Mouse (Mus musculus) inflammation-experienced regulatory T-cells, adult 6 months (primary cell): ENCODE data around the gene D630003M21Rik. TPM values are rescaled to one million over a fixed set of nuclear protein-coding genes. Genes with fewer than 3 reads are reported as not detected.

Experiments
- ATAC-seq: one replicate; pipeline ENCODE4 v1.8.0; 2017
- polyA plus RNA-seq, 3 experiments: library from polyadenylated mRNA; unstranded; fragments of 100-300 nt; shearing (Covaris generic); gene quantifications; one replicate each; pipeline ENCODE4 v1.2.1; 2017

D630003M21Rik gene
- polyA plus RNA-seq, 3 experiments from 2014 or later: not detected

- peak; percentile 11 for ATAC-seq
These were observed 66.0 kb downstream of the D630003M21Rik start for GRCm38 (mm10) chr2:158163034-158163433.

- no peak for ATAC-seq
These were observed 67.3 kb downstream of the D630003M21Rik start for GRCm38 (mm10) chr2:158161761-158162160.

DNA sequence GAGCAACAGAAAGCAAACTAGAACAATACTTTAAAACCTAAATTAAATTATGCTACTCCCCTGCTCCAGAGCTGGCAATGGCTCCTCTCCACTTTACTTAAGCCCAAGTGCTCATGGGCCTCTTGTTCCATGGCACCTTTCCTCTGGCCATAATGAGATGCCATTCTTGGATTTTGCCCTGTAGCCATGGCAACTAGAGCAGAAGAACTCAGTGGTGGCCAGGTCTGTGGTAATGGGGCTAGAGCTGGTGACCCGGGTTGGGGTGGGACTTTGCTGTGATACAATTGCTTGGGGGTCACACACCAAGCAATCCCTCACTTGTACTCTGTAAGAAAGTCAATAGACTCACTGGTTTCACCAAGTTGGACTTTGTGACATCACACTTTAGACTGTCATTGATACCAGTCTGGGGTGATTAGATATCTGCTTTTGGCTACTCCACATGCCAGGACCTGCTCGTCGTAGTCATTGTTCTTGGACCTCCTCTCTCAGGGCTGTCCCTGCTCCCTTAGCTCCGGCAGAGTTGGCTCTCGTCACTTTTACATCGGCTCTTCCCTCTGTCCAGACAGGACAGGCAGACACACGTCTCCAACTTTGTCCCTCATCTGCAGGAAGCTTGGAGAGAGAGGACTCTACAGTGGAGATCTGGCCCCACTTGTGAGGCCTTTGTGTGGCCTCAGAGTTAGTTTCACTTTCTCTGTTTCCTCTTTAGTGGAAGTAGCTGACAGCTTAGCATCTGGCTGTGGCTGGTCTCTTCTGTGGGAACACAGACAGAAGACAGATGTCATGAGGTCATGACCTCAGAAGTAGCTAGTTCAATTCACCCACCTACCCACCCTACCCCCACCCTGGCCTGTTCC is 69.4 kb downstream of the D630003M21Rik start:
- peak; percentile 76 for ATAC-seq

- no peak for ATAC-seq
These were observed 71.4 kb downstream of the D630003M21Rik start for GRCm38 (mm10) chr2:158157654-158158053.

- no peak for ATAC-seq
These were observed 72.5 kb downstream of the D630003M21Rik start for GRCm38 (mm10) chr2:158156487-158156886.

DNA sequence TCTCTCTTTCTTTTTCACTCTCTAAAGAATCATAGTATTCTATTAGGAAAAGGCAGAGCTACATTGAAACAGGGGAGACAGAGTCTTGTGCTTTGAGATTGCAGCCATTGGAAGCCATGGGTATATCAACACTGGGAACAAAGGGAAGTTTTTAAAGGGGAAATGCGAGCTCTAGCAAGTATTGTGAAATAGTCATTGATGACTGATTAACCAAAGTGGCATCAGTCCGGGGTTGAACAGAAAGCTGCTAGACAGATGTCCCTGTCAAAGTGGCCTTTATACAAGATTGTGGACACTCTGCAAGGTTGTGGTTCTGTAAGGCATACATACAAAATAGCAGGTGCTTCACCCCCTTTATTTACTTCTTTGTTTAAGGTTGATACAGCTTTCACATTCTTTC is 73.4 kb downstream of the D630003M21Rik start:
- ATAC-seq: no peak

DNA sequence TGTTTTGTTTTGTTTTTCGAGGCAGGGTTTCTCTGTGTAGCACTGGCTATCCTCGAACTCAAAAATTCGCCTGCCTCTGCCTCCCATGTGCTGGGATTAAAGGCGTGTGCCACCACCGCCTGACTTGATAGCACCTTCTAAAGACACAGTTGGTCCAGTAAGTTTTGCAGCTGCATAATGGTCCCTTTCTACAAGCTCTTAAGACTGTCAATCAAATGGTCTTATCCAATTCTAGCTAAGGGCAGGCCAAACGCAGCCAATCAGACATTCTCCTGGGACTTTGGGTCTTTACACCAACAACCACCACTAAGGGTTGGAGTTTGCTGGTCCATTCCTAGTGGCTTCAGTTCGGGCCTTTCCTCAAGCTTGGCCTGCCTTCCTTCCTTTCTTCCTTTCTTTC is 73.9 kb downstream of the D630003M21Rik start:
- ATAC-seq: no peak

DNA sequence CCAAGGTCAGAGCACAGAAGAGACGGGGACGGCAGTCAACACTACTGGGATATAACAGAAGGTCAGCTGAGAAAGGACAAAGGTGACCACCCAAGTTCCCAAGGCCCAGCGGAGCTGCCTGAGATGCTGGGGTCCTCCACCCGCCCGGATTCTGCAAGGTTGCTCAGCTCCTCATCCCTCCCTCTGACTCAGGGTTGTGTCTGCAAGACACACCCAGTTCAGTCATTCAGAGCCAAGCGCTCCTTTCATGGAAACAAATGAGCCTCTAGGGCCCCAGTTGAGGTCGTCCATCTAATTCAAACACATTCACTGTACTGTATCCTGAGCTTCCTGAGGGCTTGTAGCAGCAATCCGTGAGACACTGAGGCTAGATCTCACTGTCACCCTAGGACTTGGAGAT is 74.4 kb downstream of the D630003M21Rik start:
- no peak for ATAC-seq

GRCm38 (mm10) chr2:158153728-158154343 is 75.2 kb downstream of the D630003M21Rik start:
- peak; percentile 93 for ATAC-seq

GRCm38 (mm10) chr2:158152685-158153309 is 76.2 kb downstream of the D630003M21Rik start:
- ATAC-seq: no peak

DNA sequence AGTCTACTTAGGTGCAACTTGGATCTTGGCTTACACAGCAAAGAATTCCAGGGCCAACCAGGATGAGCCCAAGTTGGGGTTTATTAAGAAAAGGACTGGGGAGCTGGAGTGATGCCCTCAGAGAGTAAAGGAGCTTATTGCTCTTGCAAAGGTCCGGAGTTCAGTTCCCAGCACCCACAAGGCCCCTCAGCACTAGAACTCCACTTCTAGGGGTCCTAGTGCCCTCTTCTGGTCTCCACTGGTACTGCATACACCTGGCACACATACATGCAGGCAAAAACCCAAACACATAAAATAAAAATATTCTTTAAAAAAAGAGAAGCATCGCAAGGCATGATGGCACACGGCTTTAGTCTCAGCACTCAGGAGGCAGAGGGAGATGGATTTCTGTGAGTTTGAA is 77.9 kb downstream of the D630003M21Rik start:
- ATAC-seq: no peak

DNA sequence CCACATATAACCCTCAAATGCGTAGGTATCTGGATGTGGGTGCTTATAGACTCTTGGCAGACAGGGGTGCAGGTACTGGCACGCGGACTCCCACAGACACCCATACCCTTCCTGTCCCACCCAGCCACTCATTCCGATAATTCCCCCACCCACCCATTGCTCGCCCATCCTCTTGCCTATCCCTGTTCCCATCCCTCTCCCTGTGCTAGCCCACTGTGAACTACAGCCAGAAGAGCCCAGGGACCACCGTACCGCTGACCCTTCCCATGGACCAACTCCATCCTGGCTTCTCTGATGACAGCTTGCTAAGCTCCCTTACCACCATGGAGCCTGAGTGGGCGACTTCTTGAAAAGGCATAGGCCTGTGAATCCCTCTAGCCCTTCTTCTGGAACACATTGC is 82.1 kb downstream of the D630003M21Rik start:
- ATAC-seq: no peak

DNA sequence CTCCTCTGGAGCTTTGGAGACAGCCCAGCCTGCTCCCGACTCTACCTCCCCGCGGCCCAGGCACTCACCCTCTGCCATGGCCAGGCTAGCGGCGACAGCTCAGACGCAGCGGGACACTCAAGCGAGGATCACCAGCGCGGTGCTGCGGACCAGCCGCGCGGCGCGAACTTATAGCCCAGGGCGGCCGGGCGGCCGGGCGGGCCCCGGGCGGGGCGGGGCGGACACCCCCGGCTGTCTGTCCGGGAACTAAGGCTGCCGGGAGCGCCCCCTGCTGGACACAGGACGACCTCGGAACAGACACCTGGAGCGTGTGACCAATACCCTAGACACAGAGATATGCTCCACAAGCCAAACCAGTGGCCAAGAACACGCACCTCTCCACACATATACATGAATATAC is 82.8 kb downstream of the D630003M21Rik start, which contains the start of gene Tgm2:
Gene Tgm2 (minus strand): TSS at position 214 of the 400 bp plus-strand sequence.
- ATAC-seq: peak; percentile 80

GRCm38 (mm10) chr2:158145528-158146065 is 83.4 kb downstream of the D630003M21Rik start:
- no peak for ATAC-seq

DNA sequence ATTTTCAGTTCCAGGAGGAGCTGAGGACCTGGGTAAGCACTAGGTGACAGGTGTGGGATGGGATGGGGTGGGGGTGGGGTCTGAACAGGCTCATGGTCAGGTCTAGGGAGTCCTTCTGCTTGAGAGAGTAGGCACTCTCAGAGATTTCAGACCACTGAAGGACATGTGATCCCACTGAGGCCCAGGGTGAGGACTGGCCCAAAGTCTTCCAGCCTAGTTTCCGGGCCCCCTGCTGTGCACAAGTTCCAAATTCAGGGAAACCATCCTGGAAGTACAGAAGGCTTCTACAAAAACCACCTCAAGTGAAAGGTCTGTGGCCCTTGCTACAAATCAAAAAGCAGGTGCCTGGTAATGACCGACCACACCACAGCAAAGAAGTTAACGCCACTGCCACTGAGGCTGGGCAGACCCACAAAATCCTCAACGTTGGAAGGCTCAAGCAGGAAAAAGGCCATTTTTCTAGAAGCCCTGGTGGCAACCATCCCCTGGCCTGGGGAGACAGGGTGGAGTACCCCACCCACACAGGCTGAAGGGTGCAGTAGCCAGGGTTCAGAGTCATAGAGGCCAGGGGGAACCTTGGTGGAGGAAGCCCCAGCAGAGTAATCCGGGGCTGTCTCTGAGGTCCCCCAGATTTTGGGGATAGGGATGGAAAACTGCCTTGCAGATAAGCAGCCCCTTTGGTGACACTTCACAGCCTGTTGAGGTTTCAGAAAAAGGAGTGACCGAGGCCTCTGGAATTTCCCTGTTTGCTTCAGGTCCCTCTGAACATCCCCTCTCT is 84.1 kb downstream of the D630003M21Rik start:
- no peak for ATAC-seq

DNA sequence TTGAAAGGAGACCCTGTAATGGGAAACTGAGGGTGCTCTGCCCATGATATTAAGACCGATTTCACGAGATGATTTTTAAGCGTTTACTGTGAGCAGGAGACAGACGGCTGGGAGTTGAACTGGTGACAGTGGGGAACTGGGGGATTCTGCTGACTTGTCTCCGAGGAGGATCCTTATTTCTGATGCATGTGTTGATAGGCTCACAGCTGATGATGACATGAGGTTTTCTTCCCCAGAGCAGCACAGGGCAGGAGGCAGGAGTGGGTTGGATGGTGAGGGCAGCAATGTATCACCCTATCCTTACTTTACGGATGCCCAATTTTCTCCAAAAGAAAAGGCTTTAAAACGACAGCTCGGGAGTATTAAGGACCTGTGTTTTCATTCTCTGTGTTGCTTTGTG is 84.8 kb downstream of the D630003M21Rik start:
- ATAC-seq: no peak

DNA sequence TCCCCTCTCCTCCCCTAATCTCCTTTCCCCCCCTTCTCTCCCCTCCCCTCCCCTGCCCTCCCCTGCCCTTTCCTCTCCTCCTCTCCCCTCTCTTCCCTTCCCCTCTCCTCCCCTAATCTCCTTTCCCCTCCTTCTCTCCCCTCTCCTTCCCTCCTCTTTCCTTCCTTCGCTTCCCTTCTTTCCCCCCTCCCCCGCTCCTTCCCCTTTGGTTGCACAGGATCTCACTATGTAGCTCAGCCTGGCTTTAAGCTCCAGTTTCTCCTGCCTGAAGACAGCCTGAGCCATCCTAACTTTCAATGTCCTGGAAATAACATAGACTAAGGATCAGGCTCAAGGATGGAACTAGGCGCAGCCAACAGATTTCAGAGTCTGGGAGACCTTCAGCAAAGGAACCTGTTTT is 85.2 kb downstream of the D630003M21Rik start:
- no peak for ATAC-seq

DNA sequence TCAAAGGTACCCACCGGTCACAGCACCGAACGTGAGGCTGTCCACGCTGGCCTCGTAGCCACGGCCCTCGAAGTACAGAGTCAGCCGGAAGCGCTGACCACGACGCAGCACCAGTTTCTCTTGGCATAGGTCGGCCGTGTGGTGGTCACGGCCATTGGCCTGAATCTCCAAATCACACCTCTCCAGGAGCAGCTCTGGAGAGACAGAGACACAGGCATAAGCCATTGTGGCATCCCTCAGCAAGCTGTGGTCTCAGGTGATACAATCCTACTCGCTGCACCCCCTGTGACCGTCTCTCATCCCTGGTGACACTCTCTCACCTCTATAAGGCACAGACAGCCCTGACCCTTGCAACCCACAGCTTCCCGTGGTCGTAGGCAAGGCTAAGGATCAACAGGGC is 86.0 kb downstream of the D630003M21Rik start:
- ATAC-seq: no peak

DNA sequence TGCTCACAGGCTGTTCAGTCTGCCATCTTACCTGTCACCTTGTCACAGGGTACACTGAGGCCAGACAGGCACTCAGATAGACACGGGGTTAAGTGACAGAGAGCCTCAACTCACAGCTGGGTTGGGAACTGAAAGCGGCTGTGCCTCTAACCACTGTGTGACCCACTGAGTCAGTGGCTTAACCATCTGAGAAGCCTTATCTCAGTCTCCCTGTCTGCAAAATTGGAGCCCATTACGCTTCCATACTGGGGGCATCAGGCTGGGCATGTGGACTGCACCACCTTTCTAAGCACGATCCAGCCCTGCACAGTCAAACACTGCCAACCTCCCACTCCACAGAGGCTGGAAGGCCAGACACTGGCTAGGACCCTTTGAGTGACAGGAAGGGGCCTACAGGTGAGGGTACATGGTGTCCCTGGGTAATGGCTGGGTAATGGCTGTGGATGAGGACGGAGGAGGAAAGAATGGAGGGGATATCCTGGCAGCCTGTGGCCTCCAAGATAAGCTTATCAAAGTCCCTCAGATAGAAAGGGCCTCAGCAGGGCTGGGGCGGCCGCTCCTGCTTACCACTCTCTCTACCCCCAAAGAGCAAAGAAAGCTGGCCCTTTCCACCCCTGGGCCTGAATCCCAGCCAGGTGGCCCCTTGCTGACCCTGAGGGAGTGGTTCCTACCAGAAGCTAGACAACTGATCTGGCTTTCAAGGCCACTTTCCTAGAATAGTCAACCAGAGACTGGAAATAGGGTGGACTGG is 87.2 kb downstream of the D630003M21Rik start:
- no peak for ATAC-seq

- no peak for ATAC-seq
These were observed 87.8 kb downstream of the D630003M21Rik start for GRCm38 (mm10) chr2:158141271-158141670.

GRCm38 (mm10) chr2:158140664-158141063 is 88.4 kb downstream of the D630003M21Rik start:
- no peak for ATAC-seq

DNA sequence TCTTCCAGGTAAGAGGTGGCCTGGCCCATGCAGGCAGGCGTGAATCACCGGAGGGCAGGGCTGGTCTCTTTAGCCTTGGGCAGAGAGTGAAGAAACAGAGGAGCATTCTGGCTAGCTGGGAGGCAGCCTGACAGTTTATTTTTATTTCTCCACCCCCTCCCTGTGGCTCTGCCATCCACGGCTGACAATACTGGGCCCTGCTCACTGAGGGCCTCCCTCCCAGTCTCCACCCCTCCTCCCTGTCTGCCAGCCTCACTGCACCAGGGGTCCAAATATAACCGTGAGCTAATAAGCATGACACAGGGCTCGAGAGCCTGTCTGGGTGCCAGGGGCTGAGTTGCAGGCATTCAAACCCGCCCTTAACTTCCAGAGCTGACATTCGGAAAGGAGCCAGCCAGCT is 89.4 kb downstream of the D630003M21Rik start:
- no peak for ATAC-seq
